In genomic region chr4:103486140-103486965, GRCm38 (mm10) we compare ENCODE assay signal across 31 mouse cellular contexts.
DNase-seq lines count a peak whose midpoint lies in the region; ATAC-seq and TF ChIP-seq lines count a peak whose summit lies in the region.
"Had no signal": no experiment of that assay in that cellular context is flagged by ENCODE, and none has a peak within 500 bp of the region (broad histone marks: within the 10 kb centered on the region; RNA-seq: fewer than 3 reads in every experiment).

No protein-coding gene starts in this region.

- no peak overlapping the region for H3K9ac ChIP-seq in hindbrain, embryonic 11.5 days (ENCODE audit: low read depth, low read length)
- no peak overlapping the region for H3K9ac ChIP-seq in hindbrain, postnatal 0 days (replicated peaks; ENCODE audit: low read length)
- no peak overlapping the region for H3K9ac ChIP-seq in midbrain, embryonic 15.5 days
- H3K9ac ChIP-seq: forebrain, postnatal 0 days; heart, embryonic 15.5 days; hindbrain, embryonic 15.5 days; intestine, embryonic 15.5 days; limb, embryonic 15.5 days; liver, embryonic 13.5 days had no signal

- no peaks in the 10 kb centered on the region for H3K27me3 ChIP-seq in hindbrain, embryonic 11.5 days (ENCODE audit: control insufficient read depth, insufficient read depth, low read length)
- H3K27me3 ChIP-seq in hindbrain, postnatal 0 days (ENCODE audit: insufficient read depth, low read length), result no peaks in the 10 kb centered on the region
- no peaks in the 10 kb centered on the region for H3K27me3 ChIP-seq in midbrain, embryonic 15.5 days (replicated peaks)
- H3K27me3 ChIP-seq: heart, embryonic 15.5 days; hindbrain, embryonic 15.5 days; intestine, embryonic 15.5 days; limb, embryonic 15.5 days; liver, embryonic 13.5 days; Patski had no signal

- H3K36me3 ChIP-seq in hindbrain, embryonic 11.5 days (ENCODE audit: control insufficient read depth, insufficient read depth, low read length), result no peaks in the 10 kb centered on the region
- H3K36me3 ChIP-seq in hindbrain, postnatal 0 days (ENCODE audit: insufficient read depth, low read length), result no peaks in the 10 kb centered on the region
- no peaks in the 10 kb centered on the region for H3K36me3 ChIP-seq in midbrain, embryonic 15.5 days (replicated peaks)
- H3K36me3 ChIP-seq: G1E; heart, embryonic 10.5 days; heart, embryonic 15.5 days; hindbrain, embryonic 15.5 days; intestine, embryonic 15.5 days; limb, embryonic 10.5 days; limb, embryonic 15.5 days; liver, embryonic 13.5 days had no signal

- DNase-seq in embryo, embryonic 10.5 days (ENCODE audit: low spot score), result peak; percentile 9
- no peak for DNase-seq in embryo, embryonic 9.5 days (ENCODE audit: extremely low spot score)
- DNase-seq in hindbrain, embryonic 11.5 days (ENCODE audit: low spot score), result peak; percentile 10
- no peak for DNase-seq in hindbrain, postnatal 0 days (ENCODE audit: low spot score)
- DNase-seq in Muller cell, postnatal 12 days (ENCODE audit: inconsistent ontology term), result peak; percentile 66
- DNase-seq in cerebellum, adult 9-11 months, result no peak
- DNase-seq: adrenal gland, postnatal 10 days; cerebellum, adult 11 months; cerebellum, adult 9-10 months; forebrain, postnatal 0 days; gastrocnemius, postnatal 25 days; heart, adult 11 months; kidney, adult 2 months; kidney, postnatal 4 days; liver, embryonic 13.5 days; lung, adult 2 months; lung, postnatal 10 days; thymus, adult 2 months; thymus, postnatal 36 days had no signal

- ATAC-seq in hindbrain, embryonic 11.5 days (ENCODE audit: low FRiP score), result peak; percentile 60
- no peak for ATAC-seq in hindbrain, postnatal 0 days
- no peak for ATAC-seq in midbrain, embryonic 15.5 days (replicated peaks)
- ATAC-seq in frontal cortex, adult (ENCODE audit: low TSS enrichment), result no peak
- ATAC-seq: forebrain, postnatal 0 days; intestine, embryonic 15.5 days; Patski had no signal

- no peaks in the 10 kb centered on the region for H3K9me3 ChIP-seq in hindbrain, embryonic 11.5 days (ENCODE audit: control insufficient read depth, low read length)
- H3K9me3 ChIP-seq in hindbrain, postnatal 0 days (ENCODE audit: low read length), result no peaks in the 10 kb centered on the region
- H3K9me3 ChIP-seq in midbrain, embryonic 15.5 days, result no peaks in the 10 kb centered on the region
- H3K9me3 ChIP-seq: heart, embryonic 10.5 days; heart, embryonic 15.5 days; hindbrain, embryonic 15.5 days; intestine, embryonic 15.5 days; limb, embryonic 10.5 days; limb, embryonic 15.5 days; liver, embryonic 13.5 days had no signal

- H3K27ac ChIP-seq in hindbrain, embryonic 11.5 days (ENCODE audit: low read depth, low read length), result no peak overlapping the region
- no peak overlapping the region for H3K27ac ChIP-seq in hindbrain, postnatal 0 days
- H3K27ac ChIP-seq in midbrain, embryonic 15.5 days, result peak overlapping the region; percentile 28; the same call in 1 of the 2 replicates
- H3K27ac ChIP-seq: heart, embryonic 10.5 days; heart, embryonic 15.5 days; hindbrain, embryonic 15.5 days; intestine, embryonic 15.5 days; kidney, postnatal 0 days; limb, embryonic 10.5 days; limb, embryonic 15.5 days; liver, embryonic 13.5 days; macrophage had no signal

- no peak for TF ChIP-seq CTCF in hindbrain, postnatal 0 days (IDR thresholded peaks at IDR 0.05; ENCODE audit: low read depth)

- no peak overlapping the region for H3K4me3 ChIP-seq in hindbrain, embryonic 11.5 days (ENCODE audit: low read depth, low read length)
- no peak overlapping the region for H3K4me3 ChIP-seq in hindbrain, postnatal 0 days (ENCODE audit: low read length)
- no peak overlapping the region for H3K4me3 ChIP-seq in midbrain, embryonic 15.5 days
- H3K4me3 ChIP-seq: heart, embryonic 10.5 days; heart, embryonic 15.5 days; hindbrain, embryonic 15.5 days; intestine, embryonic 15.5 days; limb, embryonic 10.5 days; limb, embryonic 15.5 days; liver, embryonic 13.5 days had no signal

- H3K4me2 ChIP-seq in hindbrain, embryonic 11.5 days (replicated peaks; ENCODE audit: low read depth, low read length), result no peak overlapping the region
- H3K4me2 ChIP-seq in hindbrain, postnatal 0 days (ENCODE audit: low read depth, low read length), result no peak overlapping the region
- no peak overlapping the region for H3K4me2 ChIP-seq in midbrain, embryonic 15.5 days
- H3K4me2 ChIP-seq: heart, embryonic 15.5 days; hindbrain, embryonic 15.5 days; intestine, embryonic 15.5 days; limb, embryonic 15.5 days; liver, embryonic 13.5 days had no signal

- 0 out of 2 replicates have a peak, but pooled peaks cover 4% of the 10 kb centered on the region for H3K4me1 ChIP-seq in hindbrain, embryonic 11.5 days (replicated peaks; ENCODE audit: control insufficient read depth, insufficient read depth, low read length)
- no peaks in the 10 kb centered on the region for H3K4me1 ChIP-seq in hindbrain, postnatal 0 days (ENCODE audit: insufficient read depth, low read length)
- peaks cover 11% of the 10 kb centered on the region; the same call in 1 of the 2 replicates for H3K4me1 ChIP-seq in midbrain, embryonic 15.5 days
- H3K4me1 ChIP-seq: hindbrain, embryonic 15.5 days; intestine, embryonic 15.5 days; limb, embryonic 10.5 days; limb, embryonic 15.5 days; liver, embryonic 13.5 days had no signal

- WGBS in hindbrain, embryonic 11.5 days, result 51% methylated on average over 8 of the region's 8 CpGs
- WGBS in hindbrain, postnatal 0 days, result 41% methylated on average over 8 of the region's 8 CpGs
- 31% methylated on average over 8 of the region's 8 CpGs for WGBS in midbrain, embryonic 15.5 days

Comparison
In these comparisons a context has a peak if more than half of its experiments do, and no peak if none do; other contexts are left out.
1. DNase-seq: peak in embryo, embryonic 10.5 days (single experiment), hindbrain, embryonic 11.5 days (single experiment) and Muller cell, postnatal 12 days (single experiment); none in embryo, embryonic 9.5 days (single experiment), hindbrain, postnatal 0 days (single experiment) and cerebellum, adult 9-11 months (single experiment).